Mouse (Mus musculus): ENCODE measurements around the gene Map3k5. TPM values are rescaled to one million over a fixed set of nuclear protein-coding genes. Genes with fewer than 3 reads are reported as not detected.

The Map3k5 gene
- total and polyA plus RNA-seq, 3 experiments, result 15.8 to 31.0 (median 27.6) TPM

GRCm38 (mm10) chr10:19932986-19933385, 1.3 kb upstream of the Map3k5 start:
- Histone ChIP-seq H3K79me2 (replicated peaks; ENCODE audit: control insufficient read depth, extremely low read depth, insufficient read depth, poor library complexity, severe bottlenecking) (peaks cover 25% of the 10 kb centered on the region), H3K4me2 (ENCODE audit: insufficient read depth, low read depth, poor library complexity, severe bottlenecking) (peak overlapping the region; percentile 41), H3K4me3 (replicated peaks in 1 of 3; ENCODE audit: low read depth in 2 of 3, low read length in 2 of 3, poor library complexity in 1 of 3) (peak overlapping the region in 2 of 3 experiments; percentile 81 to 88), H3K4me1 (ENCODE audit: control insufficient read depth in 1 of 2, insufficient read depth in 2 of 2) (peaks cover 0 to 17% of the 10 kb centered on the region in 2 experiments; a peak in 2 of 4 replicates), H3K9me3 (replicated peaks; ENCODE audit: low read length) (no peaks in the 10 kb centered on the region), H3K27ac (ENCODE audit: insufficient read depth, low read depth) (no peak overlapping the region), H3K9ac (ENCODE audit: insufficient read depth, low read depth) (peak overlapping the region; percentile 59; the same call in 1 of the 2 replicates), H3K36me3 (replicated peaks in 1 of 2; ENCODE audit: control insufficient read depth in 1 of 2, insufficient read depth in 1 of 2, low read length in 1 of 2) (no peaks in the 10 kb centered on the region), H3K27me3 (replicated peaks) (no peaks in the 10 kb centered on the region)
- in situ Hi-C loops (cut with MboI; ENCODE audit: low pct_ligation_motif_present, low pct_unique_long_range_greater_than_20kb, low sequenced_read_pairs), result loop anchor here (5.0 to 10.0 kb wide), 2 partner anchors 62 to 139 kb away; no protein-coding TSS in a partner anchor
- dilution Hi-C loops (cut with MboI; ENCODE audit: extremely low pct_ligation_motif_present, extremely low pct_unique_long_range_greater_than_20kb, low sequenced_read_pairs), result no loop called here
- no peak for DNase-seq (ENCODE audit: extremely low read depth)
- TF ChIP-seq JUN (IDR thresholded peaks at IDR 0.05; ENCODE audit: insufficient read depth, low read depth, low read length) (no peak), RCOR1 (conservative IDR thresholded peaks at IDR 0.05; ENCODE audit: low read depth, low read length) (no peak), JUND (conservative IDR thresholded peaks at IDR 0.05; ENCODE audit: low read depth, low read length) (no peak), NRF1 (IDR thresholded peaks at IDR 0.05; ENCODE audit: low read depth, low read length) (no peak), RAD21 (IDR thresholded peaks at IDR 0.05; ENCODE audit: low read depth, low read length) (no peak), IRF4 (IDR thresholded peaks at IDR 0.05; ENCODE audit: low read depth, low read length) (no peak), ZKSCAN1 (IDR thresholded peaks at IDR 0.05; ENCODE audit: borderline replicate concordance, low read depth, low read length) (no peak), MAFK (IDR thresholded peaks at IDR 0.05; ENCODE audit: insufficient replicate concordance, low read length) (no peak), POLR2AphosphoS2 (IDR thresholded peaks at IDR 0.05; ENCODE audit: low read depth, low read length) (no peak), ZNF384 (IDR thresholded peaks at IDR 0.05; ENCODE audit: low read depth, low read length) (no peak), POLR2A (IDR thresholded peaks at IDR 0.05; ENCODE audit: low read depth, low read length) (no peak)

GRCm38 (mm10) chr10:19933511-19934383, 525 bp upstream of the Map3k5 start:
- H3K27ac ChIP-seq (ENCODE audit: insufficient read depth, low read depth), result peak overlapping the region; percentile 82
- peak overlapping the region; percentile 81 to 88 (median 85) for H3K4me3 ChIP-seq (replicated peaks in 1 of 3; ENCODE audit: low read depth in 2 of 3, low read length in 2 of 3, poor library complexity in 1 of 3)
- H3K4me2 ChIP-seq (ENCODE audit: insufficient read depth, low read depth, poor library complexity, severe bottlenecking), result peak overlapping the region; percentile 41
- H3K9ac ChIP-seq (ENCODE audit: insufficient read depth, low read depth), result peak overlapping the region; percentile 90
- no peak for DNase-seq (ENCODE audit: extremely low read depth)
- in situ Hi-C loops (cut with MboI; ENCODE audit: low pct_ligation_motif_present, low pct_unique_long_range_greater_than_20kb, low sequenced_read_pairs), result loop anchor here (5.0 to 10.0 kb wide), 2 partner anchors 61 to 139 kb away; no protein-coding TSS in a partner anchor
- no peaks in the 10 kb centered on the region for H3K27me3 ChIP-seq (replicated peaks)
- dilution Hi-C loops (cut with MboI; ENCODE audit: extremely low pct_ligation_motif_present, extremely low pct_unique_long_range_greater_than_20kb, low sequenced_read_pairs), result no loop called here
- H3K36me3 ChIP-seq (replicated peaks in 1 of 2; ENCODE audit: control insufficient read depth in 1 of 2, insufficient read depth in 1 of 2, low read length in 1 of 2), result no peaks in the 10 kb centered on the region
- peaks cover 0 to 25% of the 10 kb centered on the region in 2 experiments; a peak in 2 of 4 replicates for H3K4me1 ChIP-seq (ENCODE audit: control insufficient read depth in 1 of 2, insufficient read depth in 2 of 2)
- peaks cover 32% of the 10 kb centered on the region for H3K79me2 ChIP-seq (replicated peaks; ENCODE audit: control insufficient read depth, extremely low read depth, insufficient read depth, poor library complexity, severe bottlenecking)
- no peaks in the 10 kb centered on the region for H3K9me3 ChIP-seq (replicated peaks; ENCODE audit: low read length)
- no peak for TF ChIP-seq POLR2AphosphoS2 (IDR thresholded peaks at IDR 0.05; ENCODE audit: low read depth, low read length)
- TF ChIP-seq SMC3 (IDR thresholded peaks at IDR 0.05; ENCODE audit: low read depth, low read length), result peak; percentile 84
- TF ChIP-seq RCOR1 (conservative IDR thresholded peaks at IDR 0.05; ENCODE audit: low read depth, low read length), result no peak
- no peak for TF ChIP-seq PAX5 (IDR thresholded peaks at IDR 0.05; ENCODE audit: low read length)
- TF ChIP-seq POLR2A (IDR thresholded peaks at IDR 0.05; ENCODE audit: low read depth, low read length), result no peak; the same call in none of the 2 replicates
- no peak for TF ChIP-seq GABPA (IDR thresholded peaks at IDR 0.05; ENCODE audit: insufficient replicate concordance, low read depth, low read length)
- TF ChIP-seq E2F4 (IDR thresholded peaks at IDR 0.05; ENCODE audit: insufficient replicate concordance, low read depth, low read length), result no peak
- TF ChIP-seq CHD1 (IDR thresholded peaks at IDR 0.05; ENCODE audit: low read depth, low read length), result no peak
- no peak for TF ChIP-seq USF2 (conservative IDR thresholded peaks at IDR 0.05; ENCODE audit: low read depth, low read length)
- 0 out of 2 replicates have a peak, but pooled peaks have one; percentile 16 for TF ChIP-seq TBP (conservative IDR thresholded peaks at IDR 0.05; ENCODE audit: low read depth, low read length)
- TF ChIP-seq TCF12 (IDR thresholded peaks at IDR 0.05; ENCODE audit: low read depth, low read length), result peak; percentile 28; the same call in 1 of the 2 replicates
- no peak; the same call in 1 of the 2 replicates for TF ChIP-seq HCFC1 (IDR thresholded peaks at IDR 0.05; ENCODE audit: low read depth, low read length)
- TF ChIP-seq USF1 (IDR thresholded peaks at IDR 0.05; ENCODE audit: low read depth, low read length), result no peak
- peak; percentile 89 for TF ChIP-seq MEF2A (IDR thresholded peaks at IDR 0.05; ENCODE audit: borderline replicate concordance, low read depth, low read length)
- peak in 1 of 2 experiments; percentile 97; a peak in 2 of 4 replicates for TF ChIP-seq CTCF (conservative IDR thresholded peaks at IDR 0.05 in 1 of 2, IDR thresholded peaks at IDR 0.05 in 1 of 2; ENCODE audit: low read depth in 2 of 2, low read length in 2 of 2)
- peak; percentile 55 for TF ChIP-seq IRF4 (IDR thresholded peaks at IDR 0.05; ENCODE audit: low read depth, low read length)
- TF ChIP-seq NELFE (IDR thresholded peaks at IDR 0.05; ENCODE audit: low read depth, low read length), result peak; percentile 60
- TF ChIP-seq ZC3H11A (IDR thresholded peaks at IDR 0.05; ENCODE audit: low read depth, low read length), result no peak
- no peak for TF ChIP-seq ZKSCAN1 (IDR thresholded peaks at IDR 0.05; ENCODE audit: borderline replicate concordance, low read depth, low read length)
- no peak for TF ChIP-seq MYC (IDR thresholded peaks at IDR 0.05; ENCODE audit: low read depth, low read length)
- TF ChIP-seq RAD21 (IDR thresholded peaks at IDR 0.05; ENCODE audit: low read depth, low read length), result peak; percentile 66
- TF ChIP-seq JUN (IDR thresholded peaks at IDR 0.05; ENCODE audit: insufficient read depth, low read depth, low read length), result no peak
- TF ChIP-seq ETS1 (conservative IDR thresholded peaks at IDR 0.05; ENCODE audit: low read depth, low read length), result peak; percentile 25; the same call in 1 of the 2 replicates
- no peak for TF ChIP-seq ZNF384 (IDR thresholded peaks at IDR 0.05; ENCODE audit: low read depth, low read length)

Data from CH12.LX (cell line).